Mouse (Mus musculus) lung, adult 2 months (tissue): ENCODE data around the gene Cpd. TPM values are rescaled to one million over a fixed set of nuclear protein-coding genes. Genes with fewer than 3 reads are reported as not detected.

ENCODE experiments used
- DNase-seq: peaks from one replicate; pipeline ENCODE4 v3.0.0; 2022
- H3K4me1 ChIP-seq: fragments of 200-500 bp; 2 replicates; pipeline ENCODE4 v1.6.1; 2011; ENCODE audit warnings: low read length; ENCODE audit not compliant: control insufficient read depth, insufficient read depth
- H3K4me3 ChIP-seq: fragments of 200-500 bp; replicated peaks from 2 replicates; pipeline ENCODE3; 2011; ENCODE audit warnings: low read depth, mild to moderate bottlenecking, control low read depth, low read length; ENCODE audit errors: extremely low read depth
- CTCF ChIP-seq: fragments of 200-500 bp; IDR thresholded peaks from 2 replicates; pipeline ENCODE4 v1.5.1; 2011; ENCODE audit warnings: mild to moderate bottlenecking, low read length, control low read depth; ENCODE audit not compliant: insufficient read depth
- POLR2A ChIP-seq: fragments of 200-500 bp; IDR thresholded peaks from 2 replicates; pipeline ENCODE4 v1.6.1; 2011; ENCODE audit warnings: low read depth, mild to moderate bottlenecking, control low read depth, low read length, borderline replicate concordance; ENCODE audit errors: extremely low read depth
- whole genome bisulfite sequencing: fragments of 180-500 bp; shearing (Covaris S2); methylation state at CpG from one replicate; pipeline ENCODE4 v1.1.7; 2018; 5-methylcytosine and 5-hydroxymethylcytosine counted together
- polyA plus RNA-seq: library from polyadenylated mRNA; depleted of rRNA; stranded (reverse); fragments of >200 nt; gene quantifications from 2 replicates; pipeline ENCODE4 v1.2.3, GENCODE M21; 2012; rRNA removed

The Cpd gene
- polyA plus RNA-seq, result 36.9 and 49.0 TPM in 2 replicates

DNA sequence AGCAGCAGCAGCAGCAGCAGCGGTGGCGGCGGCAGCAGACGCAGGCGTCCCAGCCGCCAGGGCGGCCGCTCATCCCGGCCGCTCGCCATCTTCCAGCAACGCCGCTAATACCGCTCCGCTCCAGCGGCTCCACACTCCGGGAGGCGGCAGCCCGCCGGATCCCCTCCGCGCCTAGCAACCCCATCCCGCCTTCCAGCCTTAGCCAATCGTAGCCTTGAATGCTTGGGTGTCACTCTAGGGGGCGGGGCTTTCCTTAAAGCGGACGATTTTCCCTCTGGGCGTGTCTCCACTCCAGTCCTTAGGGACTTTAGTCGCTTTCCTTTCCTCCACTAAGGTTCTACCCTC lies at the start of gene Cpd:
TSS of gene Cpd (minus strand) at position 141 of the 345 bp plus-strand sequence.
- TF ChIP-seq POLR2A, result peak; percentile 84; the same call in 1 of the 2 replicates
- TF ChIP-seq CTCF, result no peak
- Histone ChIP-seq H3K4me1 (peaks cover 7% of the 10 kb centered on the region), H3K4me3 (peak within 1 kb of the TSS; percentile 85)
- DNase-seq, result peak; percentile 96
- WGBS, result 1% methylated on average over 29 of the region's 29 CpGs

DNA sequence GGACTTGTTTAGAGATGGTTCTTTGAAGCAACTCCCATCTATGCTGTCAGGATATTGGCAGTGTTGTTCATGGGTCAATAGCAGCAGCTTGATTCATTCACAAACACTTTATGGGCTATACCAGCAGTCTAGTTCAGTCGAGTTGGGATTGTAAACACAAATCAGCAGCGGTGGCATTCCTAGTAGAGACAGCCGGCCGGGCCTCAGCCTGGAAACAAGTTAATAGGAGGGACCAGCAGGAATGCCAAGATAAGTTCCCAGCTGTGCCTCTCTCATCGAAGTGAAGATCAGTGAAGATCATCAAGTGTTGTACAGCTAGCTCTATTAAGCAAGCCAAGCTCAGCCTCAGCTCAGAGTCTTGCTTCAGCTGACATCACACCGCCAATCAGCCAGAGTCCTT lies 49.5 kb upstream of the Cpd start:
- WGBS, result 34% methylated on average over 6 of the region's 6 CpGs
- no peak for TF ChIP-seq CTCF
- TF ChIP-seq POLR2A, result no peak
- no peak for DNase-seq
- H3K4me3 ChIP-seq, result no peak overlapping the region
- peaks cover 17% of the 10 kb centered on the region for H3K4me1 ChIP-seq

GRCm38 (mm10) chr11:76894240-76894639 lies 47.4 kb upstream of the Cpd start:
- DNase-seq, result no peak
- TF ChIP-seq CTCF (peak; percentile 75), POLR2A (no peak)
- Histone ChIP-seq H3K4me3 (no peak overlapping the region), H3K4me1 (peaks cover 23% of the 10 kb centered on the region)
- WGBS, result 15% methylated on average over 5 of the region's 5 CpGs

GRCm38 (mm10) chr11:76893570-76893969 lies 46.8 kb upstream of the Cpd start:
- peak; percentile 40 for DNase-seq
- Histone ChIP-seq H3K4me3 (no peak overlapping the region), H3K4me1 (peaks cover 23% of the 10 kb centered on the region)
- TF ChIP-seq CTCF (no peak), POLR2A (0 out of 2 replicates have a peak, but pooled peaks have one; percentile 12)
- WGBS, result 5% methylated on average over 4 of the region's 4 CpGs

DNA sequence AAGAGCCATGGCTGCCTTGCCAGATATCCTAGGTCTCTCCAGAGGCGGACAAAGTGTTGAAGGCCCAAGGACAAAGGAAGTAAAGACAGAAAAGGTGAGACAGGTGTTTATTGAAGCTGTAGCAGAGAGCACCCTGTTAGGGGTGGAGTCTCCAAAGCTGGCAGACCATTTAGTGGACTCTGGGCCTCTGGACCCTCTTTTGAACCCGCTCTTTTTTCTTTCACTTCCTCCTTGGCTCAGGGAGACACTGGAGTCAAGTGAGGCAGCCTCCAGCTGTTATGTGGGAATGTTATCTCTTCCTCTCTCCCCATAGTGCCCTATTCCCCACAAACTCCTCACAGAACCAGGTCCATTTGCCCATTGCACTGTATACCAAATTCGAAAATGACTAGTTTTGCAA lies 46.2 kb upstream of the Cpd start:
- peaks cover 18% of the 10 kb centered on the region for H3K4me1 ChIP-seq
- TF ChIP-seq CTCF (no peak), POLR2A (no peak)
- no peak for DNase-seq

GRCm38 (mm10) chr11:76891738-76892349 lies 45.0 kb upstream of the Cpd start:
- no peak for DNase-seq
- TF ChIP-seq POLR2A, result no peak
- TF ChIP-seq CTCF, result no peak
- H3K4me3 ChIP-seq, result no peak overlapping the region
- WGBS, result 62% methylated on average over 4 of the region's 4 CpGs
- peaks cover 15% of the 10 kb centered on the region for H3K4me1 ChIP-seq

More for the DNA sequence above, 46.2 kb upstream of the Cpd start:
- H3K4me3 ChIP-seq, result no peak overlapping the region
- WGBS, result 40% methylated on average over 3 of the region's 3 CpGs

DNA sequence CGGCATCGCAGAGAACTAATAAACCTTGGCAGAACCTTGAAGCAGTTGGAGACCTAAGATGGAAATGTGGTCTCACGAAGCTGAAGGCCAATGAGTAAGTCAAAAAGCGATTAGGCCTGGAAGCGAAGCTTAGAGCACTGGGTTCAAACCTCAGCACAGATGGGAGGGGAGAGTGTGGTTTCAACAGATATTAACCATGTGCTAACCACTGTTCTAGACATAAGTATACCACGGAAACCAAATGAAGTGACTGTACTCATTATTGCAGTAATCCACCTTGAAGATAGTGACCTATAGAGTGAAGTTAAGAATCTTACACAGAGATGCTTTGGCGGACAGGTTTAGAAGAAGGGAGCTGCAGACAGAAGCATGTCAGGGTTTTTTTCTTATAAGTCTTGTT lies 44.4 kb upstream of the Cpd start:
- no peak for DNase-seq
- no peak overlapping the region for H3K4me3 ChIP-seq
- peaks cover 15% of the 10 kb centered on the region for H3K4me1 ChIP-seq
- no peak for TF ChIP-seq POLR2A
- TF ChIP-seq CTCF, result no peak
- 63% methylated on average over 7 of the region's 7 CpGs for WGBS

DNA sequence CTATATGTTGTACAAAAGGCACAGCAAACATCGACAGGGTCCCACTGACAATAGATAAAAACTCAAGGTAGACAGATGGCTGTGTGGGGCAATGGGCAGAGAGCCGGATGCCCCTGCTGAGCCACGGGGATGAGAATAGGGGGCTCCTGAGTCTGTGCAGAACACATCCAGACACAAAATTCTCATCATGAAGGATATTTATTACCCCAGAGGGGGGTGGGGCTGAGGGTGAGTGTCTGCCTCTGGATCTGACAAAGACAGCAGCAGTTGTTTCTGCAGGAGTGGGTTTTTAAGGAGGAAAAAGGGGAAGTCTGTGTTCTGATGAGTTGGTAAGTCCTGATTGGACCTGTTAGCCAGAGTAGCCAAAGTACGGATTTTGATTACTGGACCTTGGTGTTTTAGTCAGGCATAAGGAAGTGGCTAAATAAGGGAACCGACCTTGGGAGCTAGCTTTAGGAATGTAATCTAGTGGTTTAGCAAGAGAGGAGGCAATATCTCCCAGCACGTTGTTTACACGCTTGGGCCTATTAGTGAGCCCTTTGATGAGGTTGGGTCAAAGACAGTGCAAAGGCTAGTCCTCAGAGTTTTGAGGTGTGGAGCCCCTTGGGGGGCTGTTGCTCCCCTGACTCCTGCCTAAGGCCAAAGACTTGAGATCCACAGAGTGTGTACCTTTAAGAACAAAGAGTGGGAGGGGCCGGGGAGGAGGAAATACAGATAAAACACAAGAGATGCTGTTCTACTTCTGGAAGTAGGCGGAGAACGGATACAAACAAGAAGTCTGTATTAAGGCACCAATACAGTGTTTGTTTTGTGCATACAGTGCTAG lies 42.7 kb upstream of the Cpd start:
- DNase-seq, result no peak
- Histone ChIP-seq H3K4me1 (peaks cover 17% of the 10 kb centered on the region), H3K4me3 (no peak overlapping the region)
- TF ChIP-seq CTCF, result no peak
- TF ChIP-seq POLR2A, result no peak
- 30% methylated on average over 10 of the region's 10 CpGs for WGBS

- TF ChIP-seq CTCF (no peak), POLR2A (no peak)
- no peak for DNase-seq
- H3K4me1 ChIP-seq, result peaks cover 5% of the 10 kb centered on the region
- 21% methylated on average over 5 of the region's 5 CpGs for WGBS
- H3K4me3 ChIP-seq, result no peak overlapping the region
Observed at GRCm38 (mm10) chr11:76884451-76884850, 37.6 kb upstream of the Cpd start.

GRCm38 (mm10) chr11:76879816-76880215 lies 33.0 kb upstream of the Cpd start:
- Histone ChIP-seq H3K4me3 (no peak overlapping the region), H3K4me1 (peaks cover 6% of the 10 kb centered on the region)
- no peak for DNase-seq
- WGBS, result 73% methylated on average over 5 of the region's 5 CpGs
- TF ChIP-seq CTCF (no peak), POLR2A (no peak)
